Mouse (Mus musculus) heart, postnatal 14 days (tissue): ENCODE data around the gene Olfr305. TPM values are rescaled to one million over a fixed set of nuclear protein-coding genes. Genes with fewer than 3 reads are reported as not detected.
"Not testable (repeated sequence)": the region's sequence is repeated elsewhere in the genome, so short reads cannot be mapped to it uniquely, and the experiment has no call there.

Source experiments
- DNase-seq, 2 experiments: peaks; one replicate each; pipeline ENCODE4 v3.0.0; 2021 to 2022
- intact Hi-C: fragments of 180-260 bp; cut with DNase I; formaldehyde crosslinking; loops from one replicate; pipeline ENCODE4 v1.15.1; 2025
- long read RNA-seq, 2 experiments: library from polyadenylated mRNA; stranded (forward); transcript quantifications; one replicate each; pipeline ENCODE4 v2.0.0; 2021
- total RNA-seq, 2 experiments: library from RNA; stranded (reverse); gene quantifications; 2 replicates each; pipeline ENCODE4 v1.2.3; 2021

Olfr305 gene
- total RNA-seq: not detected
- long read RNA-seq, experiment 1: 0 reads
- long read RNA-seq, experiment 2: 0 reads

- intact Hi-C loops: no loop called here
- DNase-seq: no peak
Observed at GRCm38 (mm10) chr7:86366828-86367227, at the start of gene Olfr305. Gene Olfr305, minus strand, starts transcription at chr7:86366928.

- DNase-seq: no peak
- intact Hi-C loops: no loop called here
Observed at GRCm38 (mm10) chr7:86403546-86403945, 36.8 kb upstream of the Olfr305 start, which contains the start of gene Olfr301. Gene Olfr301, plus strand, starts transcription at chr7:86403846.

- intact Hi-C loops: no loop called here
- no peak for DNase-seq
Observed at GRCm38 (mm10) chr7:86397689-86398088, 31.0 kb upstream of the Olfr305 start, which contains the start of gene Olfr303. Gene Olfr303, minus strand, starts transcription at chr7:86397789.

GRCm38 (mm10) chr7:86386558-86386957, 19.8 kb upstream of the Olfr305 start, which contains the start of gene Olfr304:
Gene Olfr304, minus strand, starts transcription at chr7:86386658.
- no peak for DNase-seq
- intact Hi-C loops: no loop called here

GRCm38 (mm10) chr7:86385769-86386168, 19.0 kb upstream of the Olfr305 start:
- DNase-seq: no peak
- intact Hi-C loops: no loop called here

GRCm38 (mm10) chr7:86346296-86346695, 20.4 kb downstream of the Olfr305 start:
- intact Hi-C loops, DNase-seq: not testable (repeated sequence)

- intact Hi-C loops: no loop called here
- DNase-seq: no peak
Observed at GRCm38 (mm10) chr7:86344253-86344652, 22.5 kb downstream of the Olfr305 start.

GRCm38 (mm10) chr7:86342881-86343565, 23.7 kb downstream of the Olfr305 start:
- DNase-seq: no peak
- intact Hi-C loops: no loop called here

- DNase-seq: no peak
- intact Hi-C loops: no loop called here
Observed at GRCm38 (mm10) chr7:86337486-86337885, 29.2 kb downstream of the Olfr305 start, which contains the start of gene Olfr307. Gene Olfr307, minus strand, starts transcription at chr7:86337586.

GRCm38 (mm10) chr7:86325530-86325929, 41.2 kb downstream of the Olfr305 start, which contains the start of gene Olfr308:
Gene Olfr308, minus strand, starts transcription at chr7:86325630.
- DNase-seq: no peak
- intact Hi-C loops: no loop called here

GRCm38 (mm10) chr7:86321323-86321722, 45.4 kb downstream of the Olfr305 start:
- intact Hi-C loops: no loop called here
- no peak for DNase-seq

GRCm38 (mm10) chr7:86313608-86314007, 53.1 kb downstream of the Olfr305 start, which contains the start of gene Olfr309:
Gene Olfr309, minus strand, starts transcription at chr7:86313708.
- DNase-seq: no peak
- intact Hi-C loops: no loop called here

Other genes with a start within 250 kb of the Olfr305 start
- gene Vmn2r75, start 195.2 kb downstream of the Olfr305 start, total RNA-seq: not detected
- not detected for gene Vmn2r76, start 120.6 kb downstream of the Olfr305 start, total RNA-seq
- gene Olfr310, start 89.8 kb downstream of the Olfr305 start, total RNA-seq: not detected
- gene Olfr309, start 53.2 kb downstream of the Olfr305 start, total RNA-seq: not detected
- gene Olfr308, start 41.3 kb downstream of the Olfr305 start, total RNA-seq: not detected
- gene Olfr307, start 29.3 kb downstream of the Olfr305 start, total RNA-seq: not detected
- not detected for gene Olfr304, start 19.7 kb upstream of the Olfr305 start, total RNA-seq
- gene Olfr303, start 30.9 kb upstream of the Olfr305 start, total RNA-seq: not detected
- gene Olfr301, start 36.9 kb upstream of the Olfr305 start, total RNA-seq: not detected
- not detected for gene Olfr299, start 93.0 kb upstream of the Olfr305 start, total RNA-seq
- not detected for gene Olfr298, start 125.6 kb upstream of the Olfr305 start, total RNA-seq
- not detected for gene Olfr297, start 153.0 kb upstream of the Olfr305 start, total RNA-seq
- not detected for gene Olfr295, start 216.9 kb upstream of the Olfr305 start, total RNA-seq
- gene Olfr294, start 249.7 kb upstream of the Olfr305 start, total RNA-seq: not detected